Mouse (Mus musculus) heart, adult 2 months (tissue): ENCODE measurements around the gene Gm17402.

ENCODE experiments used
- CTCF ChIP-seq: fragments of 200-600 bp; IDR thresholded peaks from 2 replicates; pipeline ENCODE4 v1.8.1; 2022; ENCODE audit warnings: antibody characterized with exemption, mild to moderate bottlenecking, moderate library complexity
- EP300 ChIP-seq: fragments of 200-500 bp; IDR thresholded peaks from 2 replicates; pipeline ENCODE4 v1.6.1; 2011; ENCODE audit warnings: low read depth, low read length, control low read depth; ENCODE audit not compliant: insufficient read depth
- POLR2A ChIP-seq: fragments of 200-500 bp; IDR thresholded peaks from 2 replicates; pipeline ENCODE4 v1.6.1; 2011; ENCODE audit warnings: mild to moderate bottlenecking, low read depth, low read length, control low read depth; ENCODE audit not compliant: insufficient read depth

- TF ChIP-seq POLR2A (no peak), CTCF (no peak), EP300 (no peak)
Observed at GRCm38 (mm10) chr3:67358376-67358775, 16.6 kb downstream of the Gm17402 start.
